Comparison of ENCODE assay signal across 8 mouse cellular contexts in the genomic region with DNA sequence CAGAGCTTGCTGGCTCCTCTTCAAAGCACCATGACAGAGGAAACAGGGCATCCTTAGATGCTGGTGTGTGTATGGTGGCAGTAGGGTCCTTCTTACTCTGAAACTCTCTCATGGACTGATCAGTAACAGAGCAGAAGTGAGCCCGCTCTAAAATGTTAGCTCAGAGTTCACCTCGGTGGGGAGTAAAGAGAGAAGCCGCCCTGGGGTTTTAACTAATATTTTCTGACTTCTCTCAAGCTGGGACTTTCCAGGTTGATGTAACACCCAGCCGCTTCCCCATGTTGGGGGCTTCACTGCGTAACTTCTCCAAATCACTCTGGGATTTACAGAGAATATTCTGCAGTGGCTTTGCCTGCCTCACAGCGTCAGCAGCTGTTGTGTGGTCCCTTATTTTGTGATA.
DNase-seq lines count a peak whose midpoint lies in the region; ATAC-seq lines count a peak whose summit lies in the region.

No protein-coding gene starts in this region.

- H3K4me3 ChIP-seq in heart, embryonic 14.5 days (ENCODE audit: control insufficient read depth in 1 of 2, insufficient read depth in 1 of 2, low read depth in 1 of 2, low read length in 2 of 2) = peak overlapping the region; percentile 27 to 55
- peak overlapping the region; percentile 35 for H3K4me3 ChIP-seq in stomach, embryonic 16.5 days (replicated peaks; ENCODE audit: low read length)

- peak overlapping the region; percentile 81 for H3K9ac ChIP-seq in heart, embryonic 14.5 days (ENCODE audit: low read length)
- peak overlapping the region; percentile 59; the same call in 1 of the 2 replicates for H3K9ac ChIP-seq in stomach, embryonic 16.5 days (ENCODE audit: low read length)

- H3K27me3 ChIP-seq in heart, embryonic 14.5 days (ENCODE audit: control insufficient read depth, insufficient read depth, low read length) = no peaks in the 10 kb centered on the region
- no peaks in the 10 kb centered on the region for H3K27me3 ChIP-seq in stomach, embryonic 16.5 days (ENCODE audit: control insufficient read depth, insufficient read depth, low read length)

- H3K4me1 ChIP-seq in heart, embryonic 14.5 days (ENCODE audit: control insufficient read depth in 2 of 2, insufficient read depth in 2 of 2, low read length in 2 of 2) = peaks cover 26 to 49% of the 10 kb centered on the region in 2 experiments
- H3K4me1 ChIP-seq in stomach, embryonic 16.5 days (ENCODE audit: control insufficient read depth, insufficient read depth, low read length) = peaks cover 36% of the 10 kb centered on the region

- H3K36me3 ChIP-seq in heart, embryonic 14.5 days (ENCODE audit: control insufficient read depth, insufficient read depth, low read length) = no peaks in the 10 kb centered on the region
- no peaks in the 10 kb centered on the region for H3K36me3 ChIP-seq in stomach, embryonic 16.5 days (ENCODE audit: control insufficient read depth, insufficient read depth, low read length)

- peak; percentile 39 for DNase-seq in 3T3-L1 (ENCODE audit: low read depth, low spot score)
- peak; percentile 58 for DNase-seq in CD4-positive, CD25-positive, alpha-beta regulatory T cell, adult 2 months (ENCODE audit: low read depth, low spot score)
- peak; percentile 53 for DNase-seq in lung, postnatal 25 days (ENCODE audit: low spot score)
- no peak for DNase-seq in frontal cortex, postnatal 10 days (ENCODE audit: low spot score in 2 of 2)
- DNase-seq in layer of hippocampus, adult 11-12 months (ENCODE audit: low spot score) = no peak
- no peak for DNase-seq in adrenal gland, postnatal 4 days (ENCODE audit: low spot score in 2 of 2)

- peak overlapping the region; percentile 82 for H3K4me2 ChIP-seq in heart, embryonic 14.5 days (ENCODE audit: low read length)
- H3K4me2 ChIP-seq in stomach, embryonic 16.5 days (ENCODE audit: low read depth, low read length) = peak overlapping the region; percentile 34

- H3K9me3 ChIP-seq in heart, embryonic 14.5 days (ENCODE audit: control insufficient read depth, low read length) = no peaks in the 10 kb centered on the region
- no peaks in the 10 kb centered on the region for H3K9me3 ChIP-seq in stomach, embryonic 16.5 days (replicated peaks; ENCODE audit: control insufficient read depth, low read length)

- no peak for ATAC-seq in heart, embryonic 14.5 days (ENCODE audit: insufficient number of reproducible peaks, insufficient read depth, low FRiP score, low read depth)
- no peak for ATAC-seq in stomach, embryonic 16.5 days (ENCODE audit: insufficient read depth, low FRiP score)

- 73% methylated on average over 6 of the region's 6 CpGs for WGBS in heart, embryonic 14.5 days
- WGBS in stomach, embryonic 16.5 days = 66% methylated on average over 6 of the region's 6 CpGs

- peak overlapping the region; percentile 53 to 59 for H3K27ac ChIP-seq in heart, embryonic 14.5 days (replicated peaks in 1 of 2; ENCODE audit: control insufficient read depth in 1 of 2, insufficient read depth in 1 of 2, low read depth in 2 of 2, low read length in 2 of 2)
- H3K27ac ChIP-seq in stomach, embryonic 16.5 days (ENCODE audit: low read length) = peak overlapping the region; percentile 43

Comparison
In these comparisons a context has a peak if more than half of its experiments do, and no peak if none do; other contexts are left out.
1. DNase-seq: peak in 3T3-L1 (single experiment), CD4-positive, CD25-positive, alpha-beta regulatory T cell, adult 2 months (single experiment) and lung, postnatal 25 days (single experiment); none in frontal cortex, postnatal 10 days (0 of 2), layer of hippocampus, adult 11-12 months (single experiment) and adrenal gland, postnatal 4 days (0 of 2).